Mouse (Mus musculus): Measurements from ENCODE around the gene Ppfia1.
A peak's percentile ranks its signal among the peaks of the same experiment; 100 is the strongest.

The Ppfia1 gene

DNA sequence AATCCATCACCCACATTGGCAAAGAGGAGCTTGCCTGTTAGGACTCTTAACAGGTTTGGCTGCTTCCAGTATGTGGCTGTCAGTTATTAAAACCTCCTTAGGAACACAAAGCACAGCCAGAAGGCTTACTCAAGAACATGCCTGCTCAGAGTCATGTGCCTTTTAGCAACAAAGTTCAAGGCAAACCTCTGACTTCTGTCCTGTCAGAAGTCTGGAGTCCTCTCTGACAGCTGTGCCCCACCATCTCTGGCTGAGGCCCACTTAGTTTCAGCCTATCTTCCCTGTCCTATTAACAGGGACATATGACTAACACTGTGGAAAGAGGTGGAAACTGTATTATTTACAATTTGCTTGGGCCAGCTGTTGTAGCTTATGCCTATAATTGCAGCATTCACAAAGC, 73.2 kb downstream of the Ppfia1 start:
- DNase-seq: no peak

DNA sequence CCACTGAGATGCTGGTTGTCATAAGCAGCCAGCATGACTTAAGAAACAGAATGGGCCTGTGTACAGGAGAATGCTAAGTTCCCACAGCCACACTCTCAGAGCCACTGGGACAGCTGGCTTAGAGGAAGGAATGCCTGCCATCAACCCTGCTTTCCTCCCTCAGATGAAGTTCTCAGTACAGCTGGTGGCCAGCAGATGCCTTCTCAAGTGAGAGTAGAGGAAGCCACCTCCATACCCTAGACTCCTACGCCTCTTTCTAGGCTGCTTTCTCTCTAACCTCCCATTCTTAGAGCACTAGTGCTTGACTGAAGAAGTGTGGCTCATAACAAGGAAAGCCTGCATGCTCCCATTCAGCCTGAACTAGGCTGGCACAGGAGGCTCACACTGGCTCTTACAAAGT, 74.0 kb downstream of the Ppfia1 start:
- DNase-seq: no peak

DNA sequence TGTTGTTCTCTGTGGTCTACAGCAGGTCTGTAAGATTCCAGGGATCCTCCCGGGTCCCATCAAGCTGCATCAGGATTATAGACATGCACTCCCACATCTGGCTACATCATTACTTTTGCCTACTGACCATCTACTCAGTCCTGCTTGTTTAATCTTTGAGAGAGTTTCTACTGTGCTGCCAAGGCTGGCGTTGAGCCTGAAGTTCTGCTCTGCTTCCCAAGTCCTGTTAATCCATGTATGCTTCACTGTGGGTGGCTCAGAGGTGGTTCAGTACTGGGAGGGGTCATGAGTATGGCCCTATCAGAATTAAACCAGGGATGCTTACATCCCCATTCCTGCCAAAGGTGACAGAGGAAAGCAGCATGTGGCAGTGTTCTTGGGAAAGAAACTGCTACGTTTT, 77.8 kb downstream of the Ppfia1 start:
- no peak for DNase-seq

DNA sequence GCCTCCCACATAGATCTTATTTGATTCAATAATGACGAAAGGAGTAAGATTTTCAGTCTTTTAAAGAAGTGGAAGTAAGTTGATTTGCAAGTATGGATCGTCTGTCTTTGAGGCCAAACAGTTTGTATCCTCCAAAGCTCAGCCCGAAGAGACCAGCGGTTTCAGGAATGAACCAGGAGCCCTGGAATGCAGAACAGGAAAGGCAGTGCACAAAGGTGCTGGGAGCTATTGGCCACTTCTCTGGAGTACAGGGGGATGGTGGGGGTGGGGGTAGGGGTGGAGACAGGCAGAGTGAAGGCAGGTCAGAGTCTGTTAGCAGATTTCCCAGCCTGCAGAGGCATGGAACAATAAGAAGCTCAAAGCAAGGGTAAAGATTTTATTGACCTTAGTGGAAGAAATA, 80.0 kb downstream of the Ppfia1 start:
- DNase-seq: no peak

DNA sequence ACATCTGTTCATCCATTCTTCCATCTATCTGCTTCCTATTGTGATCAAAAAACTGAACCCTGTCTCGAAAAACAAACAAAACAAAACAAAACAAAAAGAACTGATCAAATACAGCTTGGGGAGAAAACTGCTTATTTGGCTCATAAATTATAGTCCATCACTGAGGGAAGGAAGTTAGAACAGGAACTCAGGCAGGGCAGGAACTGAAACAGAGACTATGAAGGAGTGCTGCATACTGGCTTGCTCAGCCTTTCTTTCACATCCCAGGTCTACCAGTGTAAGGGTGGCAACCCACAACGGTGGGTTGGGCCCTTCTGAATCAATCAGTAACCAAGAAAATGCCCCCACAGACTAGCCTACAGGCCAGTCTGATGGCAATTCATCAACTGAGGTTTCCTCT, 82.4 kb downstream of the Ppfia1 start:
- no peak for DNase-seq

DNA sequence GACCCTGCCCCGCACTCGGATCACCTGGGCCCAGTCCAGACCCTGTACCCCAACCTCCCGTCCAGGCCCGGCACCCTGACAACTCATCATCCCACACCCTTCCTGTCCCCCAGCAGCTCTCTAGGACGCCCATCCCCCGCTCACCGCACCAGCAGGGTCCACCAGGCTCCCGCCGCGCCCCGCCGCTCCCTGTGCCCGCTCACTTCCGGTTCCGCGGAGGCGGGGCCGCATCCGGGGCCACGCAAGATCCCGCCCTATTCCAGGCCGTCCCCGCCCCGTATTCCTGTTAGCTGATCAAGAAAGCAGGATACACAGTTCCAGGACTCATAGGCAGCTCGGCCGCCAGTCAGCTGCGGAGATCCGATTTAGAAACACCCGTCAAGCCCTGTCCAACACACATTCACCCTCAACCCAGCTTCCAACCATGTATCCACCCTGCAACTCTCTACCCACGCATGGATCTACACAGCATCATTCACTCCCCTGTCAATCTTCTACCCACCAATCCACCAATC, 82.9 kb downstream of the Ppfia1 start, which contains the start of gene Cttn:
Cttn (minus strand) TSS at position 465 of the 515 bp plus-strand sequence.
- DNase-seq: peak; percentile 89

DNA sequence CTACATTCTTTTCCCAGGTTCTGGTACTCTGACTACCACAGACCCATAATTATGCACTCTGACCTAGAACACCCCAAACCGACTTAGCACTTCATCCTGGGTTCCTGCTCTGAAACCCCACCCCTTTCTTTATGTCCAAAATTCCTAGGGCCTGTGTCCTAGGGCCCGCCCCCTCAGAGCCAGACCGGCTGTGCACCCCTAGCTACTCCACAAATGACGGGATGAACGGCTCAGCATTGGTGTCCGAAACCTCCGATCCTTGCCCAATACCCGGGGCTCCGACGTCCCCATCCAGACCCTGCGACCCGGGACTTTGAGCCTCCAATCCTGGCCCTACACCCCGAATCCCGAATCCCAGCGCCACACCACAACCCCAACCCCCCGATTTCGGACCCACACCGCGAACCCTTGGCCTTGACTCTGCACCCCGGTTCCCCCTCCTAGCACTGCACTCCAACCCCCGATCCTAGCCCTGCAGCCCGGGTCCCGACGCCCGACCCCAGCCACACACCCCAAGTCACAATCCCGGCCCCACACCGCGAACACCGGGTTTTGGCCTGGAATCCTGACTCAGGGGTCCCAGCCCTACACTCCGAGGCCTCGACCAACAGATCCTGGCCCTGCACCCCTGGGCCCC, 83.5 kb downstream of the Ppfia1 start:
- peak in 1 of 2 experiments; percentile 25 for DNase-seq

DNA sequence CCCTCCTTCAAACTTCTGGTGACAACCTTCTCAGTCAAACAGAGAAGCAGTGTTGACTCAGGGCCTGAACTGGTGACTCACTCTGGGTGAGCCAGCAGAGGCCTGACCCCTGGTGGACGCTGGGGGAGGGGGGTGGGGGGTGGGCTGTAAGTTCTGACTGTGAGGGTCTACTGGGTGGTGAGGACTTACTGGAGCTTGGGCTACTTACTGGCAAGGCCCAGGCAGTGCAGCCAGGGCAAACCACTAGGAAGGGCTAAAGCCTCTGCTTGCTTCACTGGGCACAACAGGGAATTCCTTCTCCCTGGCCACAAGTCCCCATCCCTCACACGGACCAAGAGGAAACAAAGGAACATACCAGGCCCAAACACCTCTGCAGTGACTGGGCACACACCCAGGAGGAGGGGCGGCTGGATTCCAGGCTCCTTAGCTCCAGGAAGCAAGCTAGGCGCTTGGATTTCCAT, 84.3 kb downstream of the Ppfia1 start:
- DNase-seq: no peak

DNA sequence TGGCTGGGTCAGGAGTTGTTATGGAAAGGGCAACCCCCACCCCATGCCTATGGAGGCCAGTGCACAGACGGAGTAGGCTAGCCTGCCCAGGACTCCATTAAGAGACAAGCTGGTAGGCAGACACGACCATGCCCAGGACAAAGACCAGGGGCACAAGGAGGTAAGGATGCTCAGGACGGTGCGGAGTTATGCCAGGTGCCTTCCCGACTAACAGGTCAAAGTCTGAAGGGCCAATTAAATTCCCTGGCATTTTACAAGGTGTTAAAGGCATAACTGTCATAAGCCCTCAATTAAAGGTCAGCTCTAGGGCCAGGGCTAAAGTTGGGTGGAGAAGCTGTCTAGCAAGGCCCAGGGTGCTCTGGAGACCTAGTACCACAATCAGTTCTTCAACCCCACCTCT, 84.8 kb downstream of the Ppfia1 start:
- no peak for DNase-seq

DNA sequence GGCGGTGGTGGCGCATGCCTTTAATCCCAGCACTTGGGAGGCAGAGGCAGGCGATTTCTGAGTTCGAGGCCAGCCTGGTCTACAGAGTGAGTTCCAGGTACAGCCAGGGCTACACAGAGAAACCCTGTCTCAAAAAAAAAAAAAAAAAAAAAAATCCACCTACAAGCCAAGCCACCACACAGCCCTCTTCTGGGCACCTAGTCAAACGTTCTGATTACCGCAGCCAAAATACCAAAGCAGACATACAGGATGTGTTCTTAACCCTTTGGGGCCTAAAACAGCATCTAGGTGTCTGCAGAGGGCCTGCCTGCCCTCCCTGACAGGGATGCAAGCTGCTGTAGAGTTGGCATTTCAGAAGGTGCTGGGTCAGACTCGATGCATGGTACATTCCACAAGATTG, 91.0 kb downstream of the Ppfia1 start:
- no peak for DNase-seq

DNA sequence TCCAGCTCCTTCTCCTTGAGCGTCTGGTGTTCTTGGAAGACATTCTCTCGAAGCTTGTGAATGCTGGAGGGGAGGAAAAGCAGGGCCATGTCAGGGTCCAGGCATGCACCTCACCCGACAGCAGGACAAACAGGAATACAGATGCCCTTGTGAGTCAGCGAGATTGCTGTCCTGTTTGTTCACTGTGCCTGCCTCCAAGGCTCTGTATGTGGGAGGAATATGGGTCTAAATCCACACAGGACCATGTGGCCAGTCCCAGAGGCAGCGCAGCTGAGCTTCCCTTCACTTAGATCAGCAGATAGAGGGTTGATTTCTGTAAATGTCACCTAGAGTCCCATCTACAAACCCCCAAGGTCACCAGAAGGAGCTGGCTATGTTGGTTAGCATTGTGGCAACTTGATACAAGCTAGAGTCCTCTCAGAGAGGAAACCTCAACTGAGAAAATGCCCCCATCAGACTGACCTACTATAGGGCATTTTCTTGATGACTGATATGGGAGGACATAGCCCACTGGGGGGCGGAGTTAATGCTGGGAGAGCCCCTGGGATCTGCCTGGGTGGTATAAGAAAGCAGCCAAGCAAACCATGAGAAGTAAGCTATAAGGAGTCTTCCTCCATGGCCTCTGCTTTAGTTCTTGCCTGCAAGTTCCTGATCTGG, 92.2 kb downstream of the Ppfia1 start:
- no peak for DNase-seq

DNA sequence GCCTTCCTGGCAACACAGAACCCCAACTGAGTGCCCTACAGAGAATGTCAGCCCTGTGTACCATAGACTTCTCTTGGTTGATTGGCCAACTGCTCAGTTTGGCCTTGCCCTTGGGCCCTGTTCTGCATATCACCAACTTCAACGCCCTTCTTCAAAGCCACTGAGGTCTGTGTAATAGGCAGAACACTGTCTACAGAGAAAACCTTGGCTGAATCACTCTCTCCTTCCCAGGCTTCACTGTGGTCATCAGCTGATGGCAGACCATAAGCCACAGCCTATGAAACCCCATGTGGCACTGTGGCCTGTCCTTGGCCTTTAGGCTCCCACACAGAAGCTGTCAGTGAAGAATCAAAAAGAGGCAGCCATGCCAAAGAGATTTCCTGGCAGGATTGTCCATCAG, 94.6 kb downstream of the Ppfia1 start:
- no peak for DNase-seq

DNA sequence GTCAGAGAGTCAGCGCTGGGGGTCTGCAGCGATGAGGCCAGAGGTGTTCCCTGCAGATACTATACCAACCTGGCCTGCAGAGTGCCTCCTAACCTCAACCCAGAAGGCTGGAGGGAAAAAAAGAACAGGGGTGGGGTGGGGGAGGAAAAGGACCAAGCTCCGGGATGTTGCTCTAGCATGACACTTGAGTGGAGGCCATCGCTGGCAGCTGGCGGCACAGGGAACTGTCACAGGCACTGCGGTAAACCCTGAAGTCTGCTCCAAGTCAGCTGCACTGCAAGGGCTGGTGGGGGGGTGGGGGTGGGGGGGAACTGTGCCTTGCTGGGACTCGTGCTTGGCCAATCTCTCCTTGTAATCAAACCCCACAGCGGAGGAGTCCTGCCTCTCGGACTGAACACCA, 102.9 kb downstream of the Ppfia1 start:
- DNase-seq: no peak

DNA sequence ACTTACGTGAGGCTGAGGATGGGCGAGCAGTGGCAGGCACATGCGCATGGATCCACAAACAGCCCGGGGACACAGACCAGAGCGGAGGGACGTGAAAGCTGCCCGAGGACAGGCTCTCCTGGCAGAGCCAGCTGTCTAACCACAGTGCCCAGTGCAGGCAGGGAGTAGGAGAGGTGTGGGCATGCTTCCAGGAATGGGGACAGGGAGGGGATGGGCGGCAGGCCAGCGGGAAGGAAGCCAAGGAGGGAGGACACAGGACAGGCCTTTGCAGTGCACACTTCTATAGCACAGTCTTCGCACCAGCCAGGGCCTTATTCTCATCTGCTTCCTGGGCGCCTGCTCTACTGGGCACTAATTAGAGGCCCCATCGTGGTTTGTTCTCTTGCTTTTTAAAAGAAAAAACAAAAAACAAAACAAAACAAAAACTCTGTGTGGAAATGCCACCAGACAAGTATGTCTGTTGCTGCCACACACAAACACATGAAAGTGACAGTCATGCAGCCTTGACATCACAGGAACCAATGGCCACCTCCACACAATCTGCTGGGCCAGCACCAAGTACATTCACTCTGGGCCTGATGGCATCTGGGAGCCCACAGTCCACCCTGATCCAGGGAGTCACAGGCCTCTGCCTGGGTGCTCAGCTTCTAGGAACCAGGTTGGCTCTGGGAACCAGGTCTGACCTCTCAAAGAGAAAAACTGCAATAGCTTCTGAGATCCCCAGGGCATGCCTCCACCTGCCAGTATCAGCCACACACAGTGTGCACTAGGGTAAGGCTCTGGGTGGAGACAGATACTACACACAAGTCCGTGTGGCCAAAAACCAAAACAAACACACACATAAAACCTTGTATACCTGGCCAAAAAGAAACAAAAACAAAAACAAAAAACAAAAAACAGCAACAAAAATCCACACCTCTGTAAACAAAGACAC, 103.6 kb downstream of the Ppfia1 start:
- DNase-seq: peak; percentile 69 to 77

DNA sequence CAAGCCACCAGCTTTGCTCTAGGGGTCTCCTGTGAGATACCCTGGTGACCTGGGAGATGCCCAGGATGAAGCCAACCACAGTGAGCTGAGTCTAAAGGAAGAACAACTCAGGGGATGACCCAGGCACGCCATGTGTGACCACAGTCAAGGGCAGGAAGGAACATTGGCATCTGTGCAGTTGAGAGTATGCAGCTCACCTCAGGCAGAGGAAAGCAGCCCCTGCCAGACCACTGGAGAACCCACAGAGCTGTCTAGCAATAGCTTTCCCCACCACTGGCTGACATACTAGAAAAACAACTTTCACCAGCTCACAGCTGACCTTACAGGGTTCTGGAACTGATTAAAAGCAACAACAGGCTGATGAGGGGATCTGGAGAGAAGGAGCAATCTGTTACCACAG, 105.3 kb downstream of the Ppfia1 start:
- no peak for DNase-seq

DNA sequence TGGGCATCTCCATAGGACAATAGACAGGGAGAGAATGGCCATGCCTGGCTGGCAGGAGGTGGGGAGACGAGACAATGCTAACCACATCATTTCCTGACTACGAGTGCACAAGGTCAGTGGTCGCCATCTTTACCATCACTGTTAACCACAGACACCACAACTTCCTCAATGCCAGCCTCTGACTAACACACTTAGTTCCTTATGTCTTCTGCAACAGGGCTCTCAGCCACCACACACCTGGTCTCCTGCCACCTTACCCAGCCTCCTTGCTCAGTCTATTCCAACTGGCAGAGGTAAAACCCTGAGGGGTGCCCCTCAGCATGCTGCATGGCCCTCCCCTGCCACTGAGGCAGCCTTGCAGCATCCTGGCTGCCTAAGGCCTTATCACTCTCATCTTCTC, 106.4 kb downstream of the Ppfia1 start:
- DNase-seq: no peak

DNA sequence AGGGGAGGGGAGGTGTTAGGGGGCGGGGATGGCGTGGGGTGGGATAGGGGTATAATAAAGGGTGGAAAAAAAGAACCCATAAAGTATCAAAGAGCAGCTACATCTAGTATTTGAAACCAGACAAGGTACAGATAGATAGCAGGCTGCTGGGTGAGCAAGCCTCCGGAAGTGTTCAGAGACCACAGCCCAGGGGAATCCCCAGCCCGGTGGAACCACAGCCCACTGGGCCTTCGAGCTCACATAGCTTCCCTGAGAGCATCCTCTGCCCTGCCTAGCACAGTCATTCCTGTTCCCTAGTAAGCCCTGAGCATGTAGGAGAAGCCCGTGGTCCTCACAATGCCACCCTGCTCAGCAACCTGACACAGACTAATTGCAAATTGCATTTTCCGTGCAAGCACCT, 108.7 kb downstream of the Ppfia1 start:
- DNase-seq: no peak

DNA sequence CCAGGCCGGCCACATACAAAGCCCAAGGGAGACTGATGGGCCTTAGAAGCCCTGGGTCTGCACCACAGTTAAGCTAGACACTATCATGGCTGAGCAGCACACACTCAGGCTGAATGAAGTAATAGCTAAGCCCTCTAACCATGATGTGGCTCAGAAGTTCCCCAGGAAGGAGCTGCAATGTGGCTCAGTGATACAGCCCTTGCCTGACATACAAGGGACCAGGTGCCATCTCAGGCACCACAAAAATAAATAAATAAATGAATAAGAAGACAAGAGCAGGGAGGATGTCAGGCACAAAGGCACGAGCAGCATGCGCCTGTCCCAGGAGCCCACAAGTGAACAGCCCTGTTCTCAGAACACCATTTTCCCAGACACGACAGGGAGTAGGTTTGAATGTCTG, 111.6 kb downstream of the Ppfia1 start:
- DNase-seq: no peak

DNA sequence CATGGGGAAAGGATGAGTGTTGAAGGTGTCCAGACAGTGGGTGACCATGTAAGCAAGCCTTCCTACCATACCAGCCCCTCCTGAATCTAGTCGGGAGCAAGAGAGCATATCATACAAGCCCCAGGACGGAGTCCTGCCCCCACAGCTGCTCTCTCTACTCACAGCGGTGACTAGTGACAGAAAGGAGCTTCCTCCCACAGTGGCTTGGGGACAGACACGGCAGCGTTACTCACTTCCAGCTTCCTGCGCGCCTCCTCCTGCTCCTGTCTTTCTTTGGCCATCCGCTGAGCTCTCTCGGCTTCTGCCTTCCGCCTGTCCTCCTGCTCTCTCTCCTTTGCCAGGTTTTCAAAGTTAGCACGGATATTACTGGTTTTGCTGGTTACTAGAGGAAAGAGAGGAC, 112.1 kb downstream of the Ppfia1 start:
- no peak for DNase-seq

DNA sequence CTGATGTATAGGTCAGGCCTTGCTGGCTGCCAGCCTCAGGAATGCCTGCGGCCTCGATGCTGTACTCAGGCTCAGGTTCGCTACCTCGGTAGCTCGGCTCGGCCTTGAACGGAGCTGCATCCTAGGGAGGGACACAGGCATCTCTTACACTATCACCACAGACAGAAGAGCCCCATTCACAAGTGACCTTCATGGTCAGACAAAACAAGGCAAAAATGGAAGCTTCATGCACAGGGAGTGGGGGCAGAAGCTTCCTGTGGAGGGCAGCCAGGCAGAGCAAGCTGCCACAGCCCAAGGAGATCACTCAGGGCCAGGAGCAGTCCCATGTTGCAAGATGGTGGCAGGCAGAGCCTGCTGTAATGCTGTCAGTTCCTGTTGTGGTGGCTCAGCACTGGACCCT, 114.7 kb downstream of the Ppfia1 start:
- no peak for DNase-seq

DNA sequence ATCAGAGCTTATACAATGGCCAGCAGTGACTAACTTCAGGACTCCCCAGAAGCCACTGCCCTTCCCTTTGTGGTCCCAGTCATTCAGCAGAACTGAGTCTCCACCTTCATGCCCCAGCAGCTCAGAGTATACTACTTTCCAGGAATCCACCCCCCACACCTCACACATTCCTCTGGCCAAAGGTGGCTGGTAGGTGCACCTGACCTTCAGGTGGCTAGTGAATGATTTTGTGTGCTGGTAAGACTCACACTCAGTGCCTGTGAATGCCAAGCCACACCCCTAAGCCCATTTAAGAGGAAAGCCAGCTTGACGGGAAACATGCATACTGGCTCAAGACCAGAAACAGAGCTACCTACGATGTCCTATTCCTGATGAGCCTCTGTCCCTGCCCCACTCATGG, 120.6 kb downstream of the Ppfia1 start:
- no peak for DNase-seq

DNA sequence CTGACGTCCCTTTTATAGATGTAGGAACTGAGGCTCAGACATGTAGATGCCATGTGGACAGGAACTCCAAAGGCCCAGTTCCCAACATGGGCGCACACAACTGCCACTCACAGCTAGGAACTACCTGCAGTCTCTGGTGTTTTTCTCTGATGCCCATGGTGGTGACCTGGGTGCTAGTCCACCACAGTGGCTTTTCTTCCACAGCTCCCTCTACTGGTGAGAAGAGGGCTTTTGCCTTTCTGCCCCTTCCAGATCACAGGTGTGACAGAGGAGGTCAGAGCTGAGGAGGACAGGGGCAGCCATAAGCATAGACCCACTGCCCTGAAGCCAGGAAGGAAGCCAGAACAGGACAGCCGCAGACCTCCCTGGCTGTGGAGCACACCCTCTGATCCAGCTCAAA, 126.1 kb downstream of the Ppfia1 start:
- DNase-seq: no peak

Data from cerebellum, adult 18-20 months (tissue).